Mouse (Mus musculus): ENCODE measurements around the gene Gm20792. TPM values are rescaled to one million over a fixed set of nuclear protein-coding genes. Genes with fewer than 3 reads are reported as not detected.
"Not testable (repeated sequence)": the region's sequence is repeated elsewhere in the genome, so short reads cannot be mapped to it uniquely, and the experiment has no call there.

Gm20792 gene
- polyA plus RNA-seq (2015; fragmentation: Nextera tagmentation; extraction: Ambion mirVana): not detected in 2 replicates

GRCm38 (mm10) chrY:48311555-48311954, at the start of gene Gm20792:
Gene Gm20792 (plus strand): TSS chrY:48311855.
- not testable (repeated sequence) for H3K27ac ChIP-seq; H3K9me3 ChIP-seq; ATAC-seq; H3K4me3 ChIP-seq (replicated peaks); H3K36me3 ChIP-seq; H3K4me2 ChIP-seq (replicated peaks); H3K9ac ChIP-seq; H3K27me3 ChIP-seq (replicated peaks); H3K4me1 ChIP-seq (replicated peaks)
- WGBS: no CpG with 5 or more reads among the region's 8 CpGs

Data from intestine, embryonic 15.5 days (tissue).